Mouse (Mus musculus) neural tube, embryonic 10.5 days (tissue): ENCODE measurements around the gene Hoxb6.

Experiments
- DNase-seq: peaks from one replicate; pipeline ENCODE4 v3.0.0-alpha.2; 2017; ENCODE audit warnings: low spot score; ENCODE audit errors: extremely low spot score

Gene Hoxb6

DNA sequence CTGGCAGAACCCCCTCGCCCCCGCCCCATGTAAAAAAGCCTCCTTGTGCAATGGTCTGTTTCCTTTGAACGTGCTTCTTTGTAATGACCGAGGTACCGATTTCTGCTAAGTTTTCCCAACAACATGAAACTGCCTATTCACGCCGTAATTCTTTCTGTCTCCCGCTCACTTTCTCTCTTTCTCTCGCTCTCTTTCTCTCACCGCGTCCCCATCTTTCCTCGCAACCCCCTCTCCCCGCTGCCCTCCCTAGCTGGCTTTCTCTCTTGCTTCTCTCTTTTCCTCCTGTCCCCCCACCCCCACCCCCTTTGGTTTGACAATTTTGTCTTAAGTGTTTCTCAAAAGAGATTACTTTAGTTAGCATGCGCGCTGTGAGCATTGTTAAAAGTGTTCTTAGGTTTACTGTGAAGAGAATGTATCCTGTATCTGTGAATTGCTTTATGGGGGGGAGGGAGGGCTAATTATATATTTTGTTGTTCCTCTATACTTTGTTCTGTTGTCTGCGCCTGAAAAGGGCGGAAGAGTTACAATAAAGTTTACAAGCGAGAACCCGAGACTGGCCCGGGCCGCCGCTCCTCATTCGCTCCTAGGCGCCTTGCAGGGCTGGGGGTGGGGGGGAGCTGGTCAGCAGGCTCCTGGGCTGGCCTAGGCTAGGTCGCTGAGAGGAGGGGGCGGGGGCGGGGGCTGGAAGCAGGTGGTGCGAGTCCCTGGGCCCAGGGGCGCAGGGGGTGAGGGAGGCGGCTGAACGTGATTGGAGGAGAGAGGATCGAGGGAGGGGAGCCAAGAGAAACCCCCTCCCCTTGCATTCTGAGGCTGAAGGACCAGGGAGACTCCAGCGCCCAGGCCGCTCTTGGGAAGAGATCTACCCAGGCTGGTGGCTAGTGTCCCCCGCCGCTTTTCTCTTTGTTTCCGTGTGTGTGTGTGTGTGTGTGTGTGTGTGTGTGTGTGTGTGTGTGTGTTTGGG is 7.2 kb upstream of the Hoxb6 start:
- DNase-seq = peak; percentile 73

DNA sequence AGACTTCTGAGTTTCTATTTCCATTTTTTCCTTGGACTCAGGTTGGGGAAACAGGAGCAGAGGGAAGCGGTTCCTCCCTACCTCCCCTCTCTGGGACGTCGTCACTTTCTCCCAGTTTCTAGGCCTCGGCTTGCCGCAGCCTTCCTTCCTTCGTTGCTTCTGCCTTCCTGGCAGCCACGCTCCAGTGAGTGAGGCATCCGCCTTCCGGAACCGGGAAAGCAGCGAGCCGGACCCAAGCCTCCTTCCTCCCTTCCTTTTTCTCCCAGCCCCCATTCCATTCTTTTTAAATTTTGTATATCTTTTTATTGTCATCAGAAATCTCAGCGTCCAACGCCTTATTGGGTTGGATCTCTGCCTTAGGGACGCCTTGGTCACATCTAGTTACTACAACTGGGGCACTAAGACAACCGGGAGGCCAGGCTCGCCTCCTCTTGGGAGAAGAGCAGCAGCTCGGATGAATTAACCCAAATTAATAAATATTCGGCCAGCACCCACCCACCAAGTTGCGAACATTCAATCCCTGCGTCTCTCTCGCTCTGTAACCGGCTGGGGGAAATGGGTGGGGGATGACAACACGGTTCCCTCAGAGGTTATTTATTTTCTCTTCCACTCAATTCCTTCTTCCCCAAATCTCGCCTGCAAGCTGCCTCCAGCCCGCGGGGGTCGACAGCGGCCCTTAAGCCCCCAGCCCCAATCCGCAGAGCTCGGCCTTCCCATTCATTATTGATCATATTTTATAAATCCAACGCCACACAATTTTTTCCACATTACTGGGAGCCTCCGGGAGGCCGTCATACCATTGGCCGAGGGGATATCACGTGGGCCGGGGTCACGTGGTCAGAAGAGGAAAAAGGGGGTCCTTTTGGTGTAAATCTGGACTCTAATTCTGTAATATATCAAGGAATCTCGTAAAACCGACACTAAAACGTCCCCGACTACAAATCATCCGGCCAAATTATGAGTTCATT is 6.2 kb upstream of the Hoxb6 start, which contains the start of gene Hoxb7:
Gene Hoxb7 (plus strand): TSS at position 853 of the 968 bp plus-strand sequence.
- peak; percentile 77 for DNase-seq

GRCm38 (mm10) chr11:96286739-96287385 is 5.4 kb upstream of the Hoxb6 start:
- peak; percentile 71 for DNase-seq

GRCm38 (mm10) chr11:96287411-96287810 is 4.9 kb upstream of the Hoxb6 start:
- peak; percentile 71 for DNase-seq

- no peak for DNase-seq
Measured at GRCm38 (mm10) chr11:96288455-96289221, 3.6 kb upstream of the Hoxb6 start.

GRCm38 (mm10) chr11:96289293-96289692 is 3.0 kb upstream of the Hoxb6 start:
- DNase-seq = no peak

DNA sequence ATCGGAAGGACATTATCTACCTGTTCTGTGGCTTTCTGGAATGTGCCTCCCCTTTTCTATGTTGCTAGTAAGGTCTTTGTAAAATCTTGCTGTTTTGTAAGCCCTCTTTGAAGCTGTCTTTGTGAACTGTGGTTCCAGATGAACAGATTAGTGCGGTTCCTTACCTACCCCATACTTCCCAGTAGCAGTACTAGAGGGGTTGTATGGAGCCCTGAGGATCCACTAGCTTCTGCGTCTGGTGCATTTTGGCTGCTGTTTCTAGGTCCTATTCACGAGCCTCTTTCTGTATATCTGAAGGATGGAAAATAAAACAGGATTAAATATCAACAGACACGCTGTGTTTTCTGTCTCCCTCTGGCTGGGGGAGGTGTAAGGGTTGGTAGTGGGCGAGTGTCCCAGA is 2.4 kb upstream of the Hoxb6 start:
- DNase-seq = no peak

DNA sequence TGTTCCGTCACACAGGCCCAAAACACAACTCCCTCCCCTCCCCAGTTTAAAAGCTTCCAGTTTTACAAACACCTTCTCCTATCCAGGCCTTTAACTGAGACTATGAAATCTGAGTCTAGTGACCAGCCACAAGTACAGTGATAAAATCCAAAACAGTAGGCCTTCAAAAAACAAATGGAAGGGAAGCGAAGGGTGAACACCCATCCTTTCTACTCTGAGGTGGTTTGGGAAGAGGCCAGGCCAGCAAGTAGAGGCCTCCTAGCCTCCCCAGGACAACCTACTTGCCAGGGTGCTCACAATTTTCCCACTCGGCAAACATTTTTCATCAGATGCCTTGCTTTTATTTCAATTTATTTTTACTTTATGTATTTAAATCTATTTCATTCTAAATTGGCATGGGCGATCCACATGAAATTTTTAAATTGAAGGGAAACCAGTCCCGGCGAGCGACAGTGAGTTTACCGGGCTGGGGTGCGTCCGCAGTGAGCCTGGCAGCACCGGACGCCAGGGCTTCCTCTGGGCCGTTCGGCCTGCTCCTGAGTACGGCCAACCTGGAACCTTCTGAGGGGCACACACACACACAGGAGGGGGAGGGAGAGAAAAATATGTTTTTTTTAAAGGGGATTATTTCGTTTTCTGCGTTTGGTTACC is 1.4 kb upstream of the Hoxb6 start:
- DNase-seq = no peak

GRCm38 (mm10) chr11:96292565-96293301 is 457 bp downstream of the Hoxb6 start:
- no peak for DNase-seq

GRCm38 (mm10) chr11:96293302-96293921 is 1.1 kb downstream of the Hoxb6 start:
- peak; percentile 66 for DNase-seq

DNA sequence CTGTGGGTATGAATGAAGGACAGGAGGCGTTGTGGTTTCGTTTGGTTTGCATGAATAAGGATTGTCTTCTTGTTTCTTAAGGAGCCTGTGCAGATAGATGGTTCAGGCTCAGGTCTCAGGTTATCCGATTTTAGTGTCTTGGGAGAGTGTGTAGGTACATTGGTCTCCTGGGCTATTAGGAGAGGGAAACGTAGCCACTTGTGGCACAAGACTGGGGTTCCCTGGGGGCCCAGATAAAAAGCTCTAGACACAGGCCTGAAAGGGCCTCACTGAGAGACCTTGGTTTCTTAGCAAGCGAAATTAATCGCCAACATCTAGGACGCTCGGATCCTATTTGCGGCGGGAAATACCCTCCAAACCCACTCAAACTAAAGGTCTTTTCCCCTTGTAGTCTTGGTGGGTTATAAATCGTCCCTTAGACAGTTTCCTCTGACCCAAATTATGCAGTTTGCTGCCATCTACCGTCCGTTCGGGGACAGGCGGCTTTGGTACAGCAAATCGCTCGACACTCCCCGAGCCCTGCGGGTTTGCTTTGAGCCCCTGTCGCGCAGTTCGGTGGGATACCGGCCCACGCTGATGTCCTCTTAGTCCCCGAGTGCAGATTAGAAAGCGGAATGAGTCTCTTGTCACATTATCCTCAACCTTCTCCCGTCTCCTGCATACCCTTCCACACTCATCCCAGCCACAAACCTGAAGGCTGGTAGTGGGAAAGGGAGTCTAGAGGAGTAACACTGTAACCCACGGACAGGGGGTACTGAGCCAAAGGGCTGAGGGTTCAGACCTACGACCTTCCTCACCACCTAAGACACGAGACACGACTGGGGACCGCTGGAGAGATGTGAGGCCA is 2.2 kb downstream of the Hoxb6 start:
- peak; percentile 65 for DNase-seq

- peak; percentile 61 for DNase-seq
Measured at GRCm38 (mm10) chr11:96295092-96295835, 3.0 kb downstream of the Hoxb6 start.

DNA sequence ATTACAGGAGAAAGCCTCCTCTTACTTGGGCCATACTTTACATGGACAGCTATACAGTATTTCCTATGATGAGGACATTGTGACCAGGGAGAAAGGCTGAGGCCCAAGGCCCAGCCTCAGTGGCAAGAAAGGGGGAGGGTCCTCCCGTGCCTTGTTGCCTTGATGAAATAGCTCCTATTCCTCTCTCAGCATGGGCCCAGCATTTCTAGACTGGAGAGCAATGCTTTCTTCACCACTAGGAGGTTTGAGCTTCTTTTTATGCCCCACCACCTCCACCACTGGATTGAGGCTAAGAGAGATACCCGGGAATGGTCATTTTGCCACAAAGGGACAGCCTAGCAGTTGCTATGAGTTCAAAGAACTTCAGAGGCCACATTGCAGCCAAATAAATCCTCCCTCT is 4.7 kb downstream of the Hoxb6 start:
- DNase-seq = peak; percentile 56

GRCm38 (mm10) chr11:96297428-96297827 is 5.2 kb downstream of the Hoxb6 start:
- no peak for DNase-seq

- no peak for DNase-seq
Measured at GRCm38 (mm10) chr11:96297968-96298635, 5.8 kb downstream of the Hoxb6 start.

- DNase-seq = peak; percentile 69
Measured at GRCm38 (mm10) chr11:96298895-96299667, 6.8 kb downstream of the Hoxb6 start.
